Mouse (Mus musculus) embryonic facial prominence, embryonic 11.5 days (tissue): ENCODE measurements around the gene Hic2. TPM values are rescaled to one million over a fixed set of nuclear protein-coding genes. Genes with fewer than 3 reads are reported as not detected.

Experiments
- ATAC-seq: fragments of 200-750 bp; cut with Nextera tagmentation; replicated peaks from 2 replicates; pipeline ENCODE4 v1.8.0; 2017; ENCODE audit warnings: low read depth; ENCODE audit not compliant: insufficient number of reproducible peaks, low FRiP score, low TSS enrichment
- DNase-seq: peaks from one replicate; pipeline ENCODE4 v3.0.0-alpha.2; 2015; ENCODE audit warnings: low spot score
- H3K27ac ChIP-seq: fragments of 300-500 bp; sonication (generic); replicated peaks from 2 replicates; pipeline ENCODE4 v1.5.1; 2014; ENCODE audit warnings: mild to moderate bottlenecking, low read depth, low read length, control low read depth
- H3K27me3 ChIP-seq: fragments of 300-500 bp; sonication (generic); 2 replicates; pipeline ENCODE4 v1.6.1; 2014; ENCODE audit warnings: mild to moderate bottlenecking, low read length, moderate library complexity, mixed read lengths; ENCODE audit not compliant: control insufficient read depth, insufficient read depth
- H3K36me3 ChIP-seq: fragments of 300-500 bp; sonication (generic); replicated peaks from 2 replicates; pipeline ENCODE4 v1.6.1; 2014; ENCODE audit warnings: low read depth, mild to moderate bottlenecking, low read length, moderate library complexity, mixed read lengths; ENCODE audit not compliant: control insufficient read depth, insufficient read depth
- H3K4me1 ChIP-seq: fragments of 300-500 bp; sonication (generic); 2 replicates; pipeline ENCODE4 v1.6.1; 2014; ENCODE audit warnings: low read length, mixed read lengths; ENCODE audit not compliant: control insufficient read depth, insufficient read depth
- H3K4me2 ChIP-seq: fragments of 300-500 bp; sonication (generic); 2 replicates; pipeline ENCODE4 v1.6.1; 2014; ENCODE audit warnings: low read depth, mild to moderate bottlenecking, control low read depth, low read length, moderate library complexity
- H3K4me3 ChIP-seq: fragments of 300-500 bp; sonication (generic); 2 replicates; pipeline ENCODE4 v1.5.1; 2014; ENCODE audit warnings: low read depth, low read length, control low read depth
- H3K9ac ChIP-seq: fragments of 300-500 bp; sonication (generic); replicated peaks from 2 replicates; pipeline ENCODE4 v1.6.1; 2014; ENCODE audit warnings: mild to moderate bottlenecking, control low read depth, low read length
- H3K9me3 ChIP-seq: fragments of 300-500 bp; sonication (generic); replicated peaks from 2 replicates; pipeline ENCODE4 v1.6.1; 2016; ENCODE audit warnings: mild to moderate bottlenecking, low read length, inconsistent platforms, mixed read lengths; ENCODE audit not compliant: control insufficient read depth
- WGBS: fragments of 180-500 bp; shearing (Covaris S2); extraction: QIAGEN DNeasy Blood & Tissue Kit; methylation state at CpG from one replicate; pipeline ENCODE4 v1.1.7; 2014; 5-methylcytosine and 5-hydroxymethylcytosine counted together
- polyA plus RNA-seq: library from polyadenylated mRNA; unstranded; fragments of >200 nt; fragmentation: Nextera tagmentation; extraction: Ambion mirVana; gene quantifications from 2 replicates; pipeline ENCODE4 v1.2.1, GENCODE M21; 2014

Gene Hic2
- polyA plus RNA-seq, 1 experiment from 2014 or later = 6.1 TPM

- no peaks in the 10 kb centered on the region for H3K9me3 ChIP-seq
- WGBS = 71% methylated on average over 1 of the region's 1 CpGs
- no peak overlapping the region for H3K4me2 ChIP-seq
- no peaks in the 10 kb centered on the region for H3K4me1 ChIP-seq
- H3K9ac ChIP-seq = no peak overlapping the region
- no peaks in the 10 kb centered on the region for H3K27me3 ChIP-seq
- H3K36me3 ChIP-seq = no peaks in the 10 kb centered on the region
- DNase-seq (no peak), ATAC-seq (no peak)
- no peak overlapping the region for H3K27ac ChIP-seq
- no peak overlapping the region for H3K4me3 ChIP-seq
Observed at GRCm38 (mm10) chr16:17243731-17244130, 10.4 kb downstream of the Hic2 start.

- Histone ChIP-seq H3K4me2 (no peak overlapping the region), H3K9me3 (no peaks in the 10 kb centered on the region), H3K4me3 (no peak overlapping the region), H3K9ac (no peak overlapping the region), H3K27me3 (no peaks in the 10 kb centered on the region), H3K36me3 (no peaks in the 10 kb centered on the region), H3K27ac (no peak overlapping the region), H3K4me1 (no peaks in the 10 kb centered on the region)
- ATAC-seq (no peak), DNase-seq (no peak)
- WGBS = 83% methylated on average over 1 of the region's 1 CpGs
Observed at GRCm38 (mm10) chr16:17244996-17245395, 11.6 kb downstream of the Hic2 start.

GRCm38 (mm10) chr16:17247727-17248126, 14.4 kb downstream of the Hic2 start:
- no peak overlapping the region for H3K9ac ChIP-seq
- no peaks in the 10 kb centered on the region for H3K4me1 ChIP-seq
- H3K4me2 ChIP-seq = no peak overlapping the region
- ATAC-seq (no peak), DNase-seq (no peak)
- no peak overlapping the region for H3K27ac ChIP-seq
- 89% methylated on average over 4 of the region's 4 CpGs for WGBS
- H3K9me3 ChIP-seq = no peaks in the 10 kb centered on the region
- no peaks in the 10 kb centered on the region for H3K36me3 ChIP-seq
- no peaks in the 10 kb centered on the region for H3K27me3 ChIP-seq
- no peak overlapping the region for H3K4me3 ChIP-seq

- no peak for DNase-seq
- no peak overlapping the region for H3K9ac ChIP-seq
- no peaks in the 10 kb centered on the region; the same call in 1 of the 2 replicates for H3K4me1 ChIP-seq
- no peaks in the 10 kb centered on the region for H3K9me3 ChIP-seq
- no peak overlapping the region for H3K4me2 ChIP-seq
- H3K27me3 ChIP-seq = no peaks in the 10 kb centered on the region
- WGBS = 65% methylated on average over 6 of the region's 6 CpGs
- no peak for ATAC-seq
- H3K27ac ChIP-seq = no peak overlapping the region
- no peaks in the 10 kb centered on the region for H3K36me3 ChIP-seq
- H3K4me3 ChIP-seq = no peak overlapping the region
Observed at GRCm38 (mm10) chr16:17249135-17249534, 15.8 kb downstream of the Hic2 start.

- Histone ChIP-seq H3K27me3 (no peaks in the 10 kb centered on the region), H3K9ac (no peak overlapping the region), H3K4me2 (no peak overlapping the region), H3K9me3 (no peaks in the 10 kb centered on the region), H3K27ac (no peak overlapping the region), H3K4me1 (no peaks in the 10 kb centered on the region; the same call in 1 of the 2 replicates), H3K36me3 (no peaks in the 10 kb centered on the region; the same call in 1 of the 2 replicates), H3K4me3 (no peak overlapping the region)
- 81% methylated on average over 3 of the region's 3 CpGs for WGBS
- ATAC-seq = no peak
- no peak for DNase-seq
Observed at GRCm38 (mm10) chr16:17251539-17251938, 18.2 kb downstream of the Hic2 start.

GRCm38 (mm10) chr16:17252086-17252726, 18.8 kb downstream of the Hic2 start:
- Histone ChIP-seq H3K36me3 (no peaks in the 10 kb centered on the region; the same call in 1 of the 2 replicates), H3K4me1 (no peaks in the 10 kb centered on the region; the same call in 1 of the 2 replicates), H3K27me3 (no peaks in the 10 kb centered on the region), H3K9ac (no peak overlapping the region), H3K4me2 (no peak overlapping the region), H3K4me3 (no peak overlapping the region), H3K27ac (no peak overlapping the region), H3K9me3 (no peaks in the 10 kb centered on the region)
- WGBS = 68% methylated on average over 3 of the region's 3 CpGs
- no peak for DNase-seq
- ATAC-seq = no peak

GRCm38 (mm10) chr16:17252841-17253240, 19.5 kb downstream of the Hic2 start:
- DNase-seq (no peak), ATAC-seq (no peak)
- H3K36me3 ChIP-seq = peaks cover 3% of the 10 kb centered on the region
- no peak overlapping the region for H3K27ac ChIP-seq
- H3K4me3 ChIP-seq = no peak overlapping the region
- no peaks in the 10 kb centered on the region for H3K9me3 ChIP-seq
- no peak overlapping the region for H3K4me2 ChIP-seq
- 67% methylated on average over 7 of the region's 7 CpGs for WGBS
- H3K9ac ChIP-seq = no peak overlapping the region
- no peaks in the 10 kb centered on the region for H3K27me3 ChIP-seq
- H3K4me1 ChIP-seq = no peaks in the 10 kb centered on the region; the same call in 1 of the 2 replicates

- WGBS = 33% methylated on average over 4 of the region's 4 CpGs
- ATAC-seq (no peak), DNase-seq (no peak)
Observed at GRCm38 (mm10) chr16:17254005-17254597, 20.7 kb downstream of the Hic2 start.

More at GRCm38 (mm10) chr16:17254005-17254597, 20.7 kb downstream of the Hic2 start:
- no peak overlapping the region for H3K27ac ChIP-seq
- no peaks in the 10 kb centered on the region for H3K9me3 ChIP-seq
- no peaks in the 10 kb centered on the region for H3K27me3 ChIP-seq
- no peak overlapping the region for H3K4me2 ChIP-seq
- H3K4me3 ChIP-seq = no peak overlapping the region
- H3K9ac ChIP-seq = no peak overlapping the region
- H3K4me1 ChIP-seq = no peaks in the 10 kb centered on the region; the same call in 1 of the 2 replicates
- peaks cover 5% of the 10 kb centered on the region for H3K36me3 ChIP-seq
